Mouse (Mus musculus) heart, embryonic 10.5 days (tissue): Measurements from ENCODE around the gene Ntrk2. TPM values are rescaled to one million over a fixed set of nuclear protein-coding genes. Genes with fewer than 3 reads are reported as not detected.

Experiments
- DNase-seq: peaks from one replicate; pipeline ENCODE4 v3.0.0-alpha.2; 2017; ENCODE audit warnings: low spot score
- H3K27ac ChIP-seq: fragments of 300-500 bp; sonication (generic); 2 replicates; pipeline ENCODE4 v1.5.1; 2016; ENCODE audit warnings: mild to moderate bottlenecking
- H3K27me3 ChIP-seq: fragments of 300-500 bp; sonication (generic); 2 replicates; pipeline ENCODE4 v1.6.1; 2016; ENCODE audit warnings: mild to moderate bottlenecking; ENCODE audit not compliant: poor library complexity, insufficient read depth, severe bottlenecking
- H3K36me3 ChIP-seq: fragments of 300-500 bp; sonication (generic); 2 replicates; pipeline ENCODE4 v1.6.1; 2016; ENCODE audit warnings: mild to moderate bottlenecking, moderate library complexity
- H3K4me1 ChIP-seq: fragments of 300-500 bp; sonication (generic); 2 replicates; pipeline ENCODE4 v1.6.1; 2016; ENCODE audit warnings: mild to moderate bottlenecking
- H3K4me3 ChIP-seq: fragments of 300-500 bp; sonication (generic); 2 replicates; pipeline ENCODE4 v1.5.1; 2016; ENCODE audit warnings: mild to moderate bottlenecking, moderate library complexity
- H3K9me3 ChIP-seq: fragments of 300-500 bp; sonication (generic); 2 replicates; pipeline ENCODE4 v1.6.1; 2016; ENCODE audit warnings: mild to moderate bottlenecking, moderate library complexity
- WGBS: fragments of 180-500 bp; shearing (Covaris S2); methylation state at CpG from one replicate; pipeline ENCODE4 v1.1.7; 2016; 5-methylcytosine and 5-hydroxymethylcytosine counted together
- polyA plus RNA-seq: library from polyadenylated mRNA; unstranded; fragments of >200 nt; fragmentation: Nextera tagmentation; extraction: Ambion mirVana; gene quantifications from 2 replicates; pipeline ENCODE4 v1.2.1, GENCODE M21; 2016

Ntrk2 gene
- 1.4 and 5.6 TPM in 2 replicates for polyA plus RNA-seq

DNA sequence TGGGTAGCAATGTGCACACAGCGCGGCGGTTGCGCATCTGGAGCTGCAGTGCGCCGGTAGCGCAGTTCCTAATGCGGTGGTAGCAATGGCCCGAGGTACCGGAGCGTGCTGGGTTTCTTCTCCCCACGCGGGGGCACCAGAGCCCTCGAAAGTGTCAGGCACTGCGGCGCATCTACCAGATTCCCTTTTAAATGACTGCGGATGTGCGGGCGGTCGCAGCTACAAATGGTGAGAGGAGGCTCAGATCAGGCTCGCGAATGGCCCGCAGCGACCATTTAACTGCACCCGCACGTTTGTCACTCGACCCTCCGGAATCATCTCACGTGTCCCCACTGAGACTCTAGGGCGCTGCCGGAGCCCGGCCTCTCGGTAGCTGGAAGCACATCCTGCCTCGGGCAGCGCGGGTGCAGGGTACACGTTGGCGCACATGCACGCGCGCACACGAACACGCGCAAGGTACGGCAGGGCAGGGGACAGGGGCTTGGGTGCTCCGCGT, at the start of gene Ntrk2:
Ntrk2 (plus strand) TSS at position 173 of the 496 bp plus-strand sequence.
- DNase-seq: peak; percentile 86
- Histone ChIP-seq H3K36me3 (no peaks in the 10 kb centered on the region), H3K9me3 (no peaks in the 10 kb centered on the region), H3K4me3 (peak within 1 kb of the TSS; percentile 72), H3K27me3 (peaks cover 66% of the 10 kb centered on the region), H3K4me1 (peaks cover 19% of the 10 kb centered on the region), H3K27ac (peak within 1 kb of the TSS; percentile 16; the same call in 1 of the 2 replicates)
- WGBS: under 1% methylated on average over 47 of the region's 47 CpGs

DNA sequence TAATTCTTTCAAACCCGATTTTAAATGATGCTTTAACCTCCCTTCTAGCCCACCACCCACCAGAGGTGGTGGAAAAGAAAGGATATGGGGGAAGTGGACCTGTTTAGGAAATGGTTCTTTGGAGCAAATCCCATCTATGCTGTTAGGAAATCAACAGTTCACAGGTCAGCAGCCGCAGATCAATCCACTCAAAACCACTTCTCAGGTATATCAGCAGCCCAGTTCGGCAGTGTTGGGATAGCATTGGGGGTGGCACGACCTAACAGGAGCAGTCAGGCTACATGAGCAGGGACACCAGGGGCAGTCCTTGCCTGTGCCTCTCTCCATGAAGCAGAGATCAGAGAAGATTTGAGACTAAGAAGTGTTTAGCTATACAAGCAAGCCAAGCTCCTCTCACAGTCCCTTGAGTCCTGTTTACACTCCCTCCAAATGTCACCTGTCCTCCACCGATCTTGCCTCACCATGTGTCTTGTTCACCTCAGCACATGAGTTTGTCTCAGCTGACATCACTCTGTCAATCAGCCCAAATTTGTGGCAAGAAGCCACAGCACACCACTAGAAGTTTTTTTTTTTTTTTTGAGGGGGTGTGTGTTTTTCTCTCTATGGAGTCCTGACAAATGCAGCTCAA, 45.3 kb upstream of the Ntrk2 start:
- Histone ChIP-seq H3K27me3 (no peaks in the 10 kb centered on the region), H3K9me3 (no peaks in the 10 kb centered on the region), H3K27ac (no peak overlapping the region), H3K4me3 (no peak overlapping the region), H3K36me3 (no peaks in the 10 kb centered on the region), H3K4me1 (no peaks in the 10 kb centered on the region)
- DNase-seq: no peak
- WGBS: 74% methylated on average over 5 of the region's 5 CpGs

DNA sequence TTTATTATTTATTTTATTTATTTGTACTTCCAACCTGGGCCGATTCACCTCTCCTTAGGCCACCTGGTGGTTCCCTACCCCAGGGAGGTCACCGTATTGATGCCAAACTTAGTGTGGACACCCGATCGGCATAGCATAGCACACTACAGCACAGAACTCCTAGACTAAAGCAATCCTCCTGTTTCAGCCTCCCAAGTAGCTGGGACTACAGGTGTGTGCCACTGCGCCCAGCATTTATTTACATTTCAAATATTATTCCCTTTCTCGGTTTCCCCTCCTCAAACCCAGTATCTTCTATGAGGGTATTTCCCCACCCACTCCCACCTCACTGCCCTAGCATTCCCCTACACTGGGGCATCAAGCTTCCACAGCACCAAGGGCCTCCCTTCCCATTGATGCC, 38.1 kb upstream of the Ntrk2 start:
- H3K4me1 ChIP-seq: no peaks in the 10 kb centered on the region
- no peak for DNase-seq
- H3K27ac ChIP-seq: no peak overlapping the region
- no peaks in the 10 kb centered on the region for H3K36me3 ChIP-seq
- H3K27me3 ChIP-seq: no peaks in the 10 kb centered on the region
- no peaks in the 10 kb centered on the region for H3K9me3 ChIP-seq
- no peak overlapping the region for H3K4me3 ChIP-seq
- WGBS: 87% methylated on average over 6 of the region's 6 CpGs

DNA sequence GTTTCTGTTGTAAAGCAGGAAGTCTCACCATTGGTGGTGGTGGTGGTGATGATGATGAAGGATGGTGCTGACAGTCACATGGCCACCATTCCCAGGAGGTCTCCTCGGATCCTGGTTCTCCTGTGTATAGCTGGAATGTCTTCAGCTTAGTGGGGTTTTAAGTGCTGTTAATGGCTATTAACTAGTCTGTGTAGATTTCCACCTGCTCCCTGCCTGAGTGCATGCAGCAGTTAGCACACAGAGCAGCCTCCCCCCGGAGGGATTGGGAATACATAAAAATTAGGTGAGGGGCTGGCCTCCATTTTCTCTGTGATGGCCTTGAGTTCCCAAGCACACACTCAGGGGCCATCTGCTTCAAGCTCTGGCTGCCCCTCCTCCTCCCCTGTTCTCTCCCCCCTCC, 36.9 kb upstream of the Ntrk2 start:
- Histone ChIP-seq H3K36me3 (no peaks in the 10 kb centered on the region), H3K27ac (no peak overlapping the region), H3K27me3 (no peaks in the 10 kb centered on the region), H3K4me3 (no peak overlapping the region), H3K9me3 (no peaks in the 10 kb centered on the region), H3K4me1 (no peaks in the 10 kb centered on the region)
- 72% methylated on average over 2 of the region's 2 CpGs for WGBS
- DNase-seq: no peak

DNA sequence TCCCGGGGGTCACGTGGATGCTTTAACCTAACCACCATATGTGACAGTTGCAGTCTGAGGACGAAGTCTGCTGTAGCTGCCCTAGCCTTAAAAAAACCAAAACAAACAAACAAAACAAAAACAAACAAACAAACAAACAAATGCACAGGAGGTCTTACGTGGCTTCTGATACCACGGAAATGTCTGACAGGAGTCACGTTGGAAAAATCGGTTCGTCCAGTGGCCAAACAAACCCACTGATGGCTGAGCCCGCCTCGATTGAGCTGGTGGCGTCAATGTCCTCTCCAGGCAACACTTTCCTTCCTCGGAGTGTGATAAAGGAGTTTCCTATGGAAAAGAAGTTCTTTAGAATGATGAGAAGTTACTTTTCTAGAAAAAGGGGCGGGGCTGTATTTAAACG, 27.1 kb upstream of the Ntrk2 start:
- 84% methylated on average over 14 of the region's 14 CpGs for WGBS
- Histone ChIP-seq H3K36me3 (no peaks in the 10 kb centered on the region), H3K27ac (no peak overlapping the region), H3K4me3 (no peak overlapping the region), H3K9me3 (no peaks in the 10 kb centered on the region), H3K27me3 (no peaks in the 10 kb centered on the region), H3K4me1 (0 out of 2 replicates have a peak, but pooled peaks cover 3% of the 10 kb centered on the region)
- peak; percentile 51 for DNase-seq

DNA sequence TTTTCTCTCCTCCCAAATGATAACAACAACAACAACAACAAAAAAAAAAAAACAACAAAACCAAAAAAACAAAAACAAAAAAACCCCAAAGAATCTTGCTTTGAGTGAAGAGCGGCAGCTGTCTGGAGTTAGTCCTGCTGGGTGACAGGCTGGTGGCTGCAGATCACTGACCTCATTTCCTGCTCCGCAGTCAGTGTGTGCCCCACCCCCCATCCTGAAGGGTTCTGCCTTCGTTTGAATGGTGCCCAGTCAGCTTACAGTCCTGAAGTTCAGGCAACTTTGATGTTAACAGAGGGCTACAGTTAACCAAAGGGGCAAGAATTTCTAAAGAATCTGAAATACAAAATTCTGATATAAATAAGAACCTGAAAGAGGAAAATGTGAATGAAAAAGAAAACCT, 19.9 kb upstream of the Ntrk2 start:
- 5% methylated on average over 3 of the region's 3 CpGs for WGBS
- H3K4me3 ChIP-seq: no peak overlapping the region
- DNase-seq: peak; percentile 78

DNA sequence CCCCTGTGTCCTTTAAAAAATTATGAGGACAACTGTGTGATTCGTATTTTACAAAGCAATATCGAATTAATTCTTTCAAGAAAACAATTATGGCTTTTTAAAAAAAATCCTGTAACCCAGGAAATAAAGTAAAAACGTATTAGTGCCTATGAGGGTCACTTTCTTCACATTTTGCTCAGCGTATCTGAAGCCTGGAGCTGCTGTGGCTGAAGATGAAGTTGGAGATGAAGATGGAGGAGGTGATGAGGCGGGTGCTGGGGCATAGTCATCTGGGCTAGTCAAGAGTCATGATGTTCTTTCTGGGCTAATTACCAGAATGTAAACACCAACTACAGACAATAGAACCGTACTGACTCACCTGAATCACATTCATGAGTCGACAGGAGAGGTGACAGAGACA, 15.6 kb upstream of the Ntrk2 start:
- H3K4me1 ChIP-seq: peaks cover 7% of the 10 kb centered on the region; the same call in 1 of the 2 replicates
- DNase-seq: no peak
- H3K36me3 ChIP-seq: no peaks in the 10 kb centered on the region
- no peak overlapping the region for H3K27ac ChIP-seq
- no peaks in the 10 kb centered on the region for H3K9me3 ChIP-seq
- H3K4me3 ChIP-seq: no peak overlapping the region
- WGBS: 78% methylated on average over 7 of the region's 7 CpGs
- H3K27me3 ChIP-seq: no peaks in the 10 kb centered on the region

More for the DNA sequence above, 19.9 kb upstream of the Ntrk2 start:
- H3K27me3 ChIP-seq: no peaks in the 10 kb centered on the region
- H3K4me1 ChIP-seq: peaks cover 7% of the 10 kb centered on the region; the same call in 1 of the 2 replicates
- H3K9me3 ChIP-seq: no peaks in the 10 kb centered on the region
- no peaks in the 10 kb centered on the region for H3K36me3 ChIP-seq
- peak overlapping the region; percentile 1; the same call in 1 of the 2 replicates for H3K27ac ChIP-seq

DNA sequence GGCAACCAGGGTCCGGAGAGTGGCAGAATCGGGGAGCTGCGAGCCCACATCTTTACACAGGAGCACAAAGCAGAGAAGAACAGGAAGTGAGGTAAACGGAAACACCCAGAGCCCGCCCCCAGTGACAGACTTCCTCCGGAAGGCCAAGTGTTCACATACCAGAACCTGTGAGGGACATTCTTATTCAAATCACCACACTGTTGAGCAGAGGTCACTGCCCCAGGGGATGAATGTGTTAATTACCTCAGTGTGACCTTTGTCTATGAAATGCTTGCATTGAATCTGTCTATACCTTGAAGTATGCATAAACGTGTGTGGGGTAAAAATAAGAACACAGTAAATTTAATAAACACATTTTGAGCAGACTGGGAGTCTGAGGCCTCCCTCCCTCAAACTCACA, 9.0 kb upstream of the Ntrk2 start:
- 87% methylated on average over 7 of the region's 7 CpGs for WGBS
- Histone ChIP-seq H3K36me3 (no peaks in the 10 kb centered on the region), H3K4me1 (no peaks in the 10 kb centered on the region), H3K9me3 (no peaks in the 10 kb centered on the region), H3K4me3 (no peak overlapping the region), H3K27ac (no peak overlapping the region), H3K27me3 (no peaks in the 10 kb centered on the region)
- DNase-seq: no peak

DNA sequence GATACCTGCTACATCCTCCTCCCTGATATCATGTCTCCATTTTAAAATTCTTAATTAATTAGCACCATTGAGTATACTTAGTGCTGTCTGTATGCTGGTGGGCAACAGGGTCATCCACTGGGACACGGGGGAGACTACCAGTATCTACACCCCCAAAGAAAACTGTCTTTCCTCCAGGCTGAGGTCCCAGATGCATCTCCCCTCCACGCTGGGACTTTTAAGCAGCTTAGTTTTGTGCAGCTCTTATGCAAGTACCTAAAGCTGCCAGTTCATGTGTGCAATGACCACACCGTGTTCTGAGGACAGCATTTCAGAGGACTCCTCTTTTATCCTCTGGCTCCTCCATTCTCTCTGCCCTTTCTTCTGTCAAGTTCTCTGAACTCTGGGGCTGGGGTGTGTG, 5.1 kb upstream of the Ntrk2 start:
- 75% methylated on average over 3 of the region's 3 CpGs for WGBS
- no peaks in the 10 kb centered on the region for H3K36me3 ChIP-seq
- H3K4me3 ChIP-seq: no peak overlapping the region
- H3K9me3 ChIP-seq: no peaks in the 10 kb centered on the region
- DNase-seq: no peak
- peaks cover 21% of the 10 kb centered on the region for H3K27me3 ChIP-seq
- no peak overlapping the region for H3K27ac ChIP-seq
- no peaks in the 10 kb centered on the region for H3K4me1 ChIP-seq

DNA sequence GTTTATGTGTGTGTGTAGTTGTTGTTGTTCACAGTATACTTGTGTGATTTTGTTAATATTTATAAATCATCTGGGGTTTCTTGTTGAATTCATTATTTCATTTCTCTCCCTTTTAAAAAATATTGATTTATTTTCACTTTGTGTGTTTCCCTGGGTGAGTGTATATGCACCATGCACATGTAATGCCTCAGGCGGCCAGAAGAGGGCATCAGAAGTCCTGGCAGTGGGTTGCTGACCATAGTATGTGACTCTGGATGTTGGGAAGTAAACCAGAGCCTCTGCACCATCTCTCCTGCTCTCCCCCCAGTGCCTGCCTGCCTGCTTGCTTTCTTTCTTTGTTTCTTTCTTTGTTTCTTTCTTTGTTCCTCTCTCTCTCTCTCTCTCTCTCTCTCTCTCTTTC, 2.5 kb upstream of the Ntrk2 start:
- no peak overlapping the region for H3K27ac ChIP-seq
- H3K27me3 ChIP-seq: peaks cover 47% of the 10 kb centered on the region
- no peak for DNase-seq
- H3K9me3 ChIP-seq: no peaks in the 10 kb centered on the region
- 4% methylated on average over 1 of the region's 1 CpGs for WGBS
- H3K36me3 ChIP-seq: no peaks in the 10 kb centered on the region
- peaks cover 19% of the 10 kb centered on the region for H3K4me1 ChIP-seq
- H3K4me3 ChIP-seq: no peak overlapping the region

DNA sequence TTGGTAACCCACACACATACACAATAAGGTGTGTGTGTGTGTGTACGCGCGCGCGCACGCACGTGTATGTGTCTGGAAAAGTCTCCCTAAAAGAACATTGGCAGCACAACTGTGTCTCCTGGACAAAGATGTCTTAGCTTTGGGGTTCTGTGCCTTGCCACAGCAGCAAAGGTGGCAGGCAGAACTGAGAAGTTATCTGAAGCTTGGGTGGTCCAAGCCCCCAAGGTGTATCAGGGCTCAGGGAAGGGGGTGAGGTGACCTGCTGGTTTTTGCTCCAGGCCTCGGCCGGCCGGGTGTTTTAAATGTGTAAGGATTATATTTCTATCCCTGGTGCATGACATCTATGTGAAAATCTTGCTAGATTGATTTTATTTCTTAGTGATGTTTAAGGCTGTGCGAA, 536 bp upstream of the Ntrk2 start:
- 85% methylated on average over 11 of the region's 11 CpGs for WGBS
- Histone ChIP-seq H3K27ac (no peak overlapping the region), H3K27me3 (peaks cover 66% of the 10 kb centered on the region), H3K9me3 (no peaks in the 10 kb centered on the region), H3K4me3 (peak overlapping the region; percentile 72; the same call in 1 of the 2 replicates), H3K36me3 (no peaks in the 10 kb centered on the region), H3K4me1 (peaks cover 19% of the 10 kb centered on the region)
- DNase-seq: no peak

DNA sequence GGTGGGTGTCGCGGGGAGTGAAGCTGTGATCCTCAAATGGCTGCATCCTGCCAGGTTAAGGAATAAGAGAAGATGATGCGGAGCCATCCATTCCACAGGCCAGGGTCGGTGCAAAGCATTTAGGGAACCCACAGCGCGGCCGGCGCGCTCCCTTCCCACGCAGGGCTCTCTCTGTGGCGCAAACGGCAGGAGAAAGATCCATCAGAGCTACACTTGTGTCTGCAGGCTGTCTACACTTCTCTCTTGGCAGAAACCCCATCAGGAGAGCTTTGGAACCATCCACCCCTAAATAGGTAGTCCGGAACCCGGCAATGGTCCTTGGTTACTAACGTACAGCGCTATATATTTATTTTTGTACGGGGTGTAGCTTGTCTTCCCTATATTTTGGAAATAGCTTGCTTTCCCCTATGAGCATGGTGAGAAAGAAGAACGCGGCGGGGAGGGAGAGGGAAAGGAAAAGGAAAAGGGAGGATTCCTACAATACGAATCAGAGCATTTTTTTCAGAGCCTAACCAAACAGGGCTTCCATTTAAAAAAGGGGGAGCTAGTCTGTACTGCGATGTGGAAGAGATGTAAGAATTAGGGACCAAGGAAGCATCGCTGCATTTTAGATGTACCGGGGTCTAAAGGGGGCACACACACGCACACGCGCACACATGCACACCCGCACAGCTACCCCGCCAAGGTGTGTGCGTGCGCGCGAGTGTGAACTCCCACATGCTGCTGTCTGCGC, 693 bp downstream of the Ntrk2 start:
- under 1% methylated on average over 34 of the region's 34 CpGs for WGBS
- Histone ChIP-seq H3K9me3 (no peaks in the 10 kb centered on the region), H3K4me1 (peaks cover 19% of the 10 kb centered on the region), H3K36me3 (no peaks in the 10 kb centered on the region), H3K27ac (peak overlapping the region; percentile 16; the same call in 1 of the 2 replicates), H3K27me3 (peaks cover 66% of the 10 kb centered on the region), H3K4me3 (peak overlapping the region; percentile 72)
- no peak for DNase-seq

DNA sequence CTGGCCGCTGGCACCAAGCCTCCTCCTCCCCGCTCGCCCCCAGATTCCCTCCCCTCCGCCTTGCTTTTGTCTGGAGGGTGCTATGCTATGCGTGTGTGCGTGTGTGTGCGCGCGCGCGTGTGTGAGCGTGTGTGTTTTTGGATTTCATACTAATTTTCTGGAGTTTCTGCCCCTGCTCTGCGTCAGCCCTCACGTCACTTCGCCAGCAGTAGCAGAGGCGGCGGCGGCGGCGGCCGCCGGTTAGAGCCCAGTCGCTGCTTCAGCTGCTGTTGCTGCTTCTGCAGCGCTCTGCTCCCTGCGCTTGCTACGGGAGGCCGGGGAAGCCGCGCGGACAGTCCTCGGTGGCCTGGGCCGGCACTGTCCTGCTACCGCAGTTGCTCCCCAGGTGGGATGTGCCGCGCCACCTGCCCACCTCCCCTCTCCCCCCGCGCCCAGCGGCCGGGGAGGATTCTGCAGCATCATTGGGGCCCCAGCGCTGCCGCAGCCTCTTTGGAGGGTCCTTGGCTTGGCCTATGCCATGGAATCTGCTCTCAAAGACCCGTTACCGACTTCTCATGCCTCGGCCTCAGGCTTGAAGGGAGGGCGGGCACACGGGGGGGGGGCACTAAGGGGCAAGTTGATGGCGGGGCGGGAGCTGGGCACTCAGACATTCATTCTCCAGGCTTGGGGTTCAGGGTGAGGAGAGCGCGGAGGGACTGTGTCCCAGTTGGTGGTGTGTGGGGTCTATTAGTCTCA, 1.4 kb downstream of the Ntrk2 start:
- WGBS: under 1% methylated on average over 49 of the region's 50 CpGs
- Histone ChIP-seq H3K9me3 (no peaks in the 10 kb centered on the region), H3K4me1 (peaks cover 19% of the 10 kb centered on the region), H3K27ac (no peak overlapping the region), H3K36me3 (no peaks in the 10 kb centered on the region), H3K4me3 (peak overlapping the region; percentile 72), H3K27me3 (peaks cover 66% of the 10 kb centered on the region)
- DNase-seq: no peak
